Mouse (Mus musculus): ENCODE results near the gene Gm8113. TPM values are rescaled to one million over a fixed set of nuclear protein-coding genes. Genes with fewer than 3 reads are reported as not detected.
"Not testable (repeated sequence)": the region's sequence is repeated elsewhere in the genome, so short reads cannot be mapped to it uniquely, and the experiment has no call there.

The Gm8113 gene
- polyA plus RNA-seq (2011; ENCODE audit: insufficient read depth, insufficient read length, low read depth, missing spikeins) = 1.0 and 2.0 TPM in 2 replicates

- H3K9me3 ChIP-seq (replicated peaks; ENCODE audit: control insufficient read depth, insufficient read depth, low read length, poor library complexity, severe bottlenecking); H3K27me3 ChIP-seq (ENCODE audit: control insufficient read depth, insufficient read depth, low read length, poor library complexity, severe bottlenecking); H3K27ac ChIP-seq (ENCODE audit: insufficient read depth, low read length); H3K36me3 ChIP-seq (ENCODE audit: control insufficient read depth, insufficient read depth, low read length, poor library complexity, severe bottlenecking); H3K4me1 ChIP-seq (ENCODE audit: control insufficient read depth, insufficient read depth, low read length): not testable (repeated sequence)
- TF ChIP-seq CTCF (IDR thresholded peaks at IDR 0.05; ENCODE audit: low read depth, low read length) = peak; percentile 52
- peak within 1 kb of the TSS; percentile 56 for H3K9ac ChIP-seq (ENCODE audit: low read depth, poor library complexity, severe bottlenecking)
- peak within 1 kb of the TSS; percentile 96 for H3K4me3 ChIP-seq (ENCODE audit: low read depth, low read length)
Observed at GRCm38 (mm10) chr14:43924688-43925403, at the start of gene Gm8113. TSS of gene Gm8113 (plus strand) at chr14:43925390.

GRCm38 (mm10) chr14:43875417-43875816, 49.8 kb upstream of the Gm8113 start, which contains the start of gene Ear1:
TSS of gene Ear1 (minus strand) at chr14:43875517.
- not testable (repeated sequence) for H3K4me1 ChIP-seq (ENCODE audit: control insufficient read depth, insufficient read depth, low read length); H3K27ac ChIP-seq (ENCODE audit: insufficient read depth, low read length); H3K9me3 ChIP-seq (replicated peaks; ENCODE audit: control insufficient read depth, insufficient read depth, low read length, poor library complexity, severe bottlenecking); H3K9ac ChIP-seq (ENCODE audit: low read depth, poor library complexity, severe bottlenecking); H3K4me3 ChIP-seq (ENCODE audit: low read depth, low read length); H3K36me3 ChIP-seq (ENCODE audit: control insufficient read depth, insufficient read depth, low read length, poor library complexity, severe bottlenecking); H3K27me3 ChIP-seq (ENCODE audit: control insufficient read depth, insufficient read depth, low read length, poor library complexity, severe bottlenecking)

DNA sequence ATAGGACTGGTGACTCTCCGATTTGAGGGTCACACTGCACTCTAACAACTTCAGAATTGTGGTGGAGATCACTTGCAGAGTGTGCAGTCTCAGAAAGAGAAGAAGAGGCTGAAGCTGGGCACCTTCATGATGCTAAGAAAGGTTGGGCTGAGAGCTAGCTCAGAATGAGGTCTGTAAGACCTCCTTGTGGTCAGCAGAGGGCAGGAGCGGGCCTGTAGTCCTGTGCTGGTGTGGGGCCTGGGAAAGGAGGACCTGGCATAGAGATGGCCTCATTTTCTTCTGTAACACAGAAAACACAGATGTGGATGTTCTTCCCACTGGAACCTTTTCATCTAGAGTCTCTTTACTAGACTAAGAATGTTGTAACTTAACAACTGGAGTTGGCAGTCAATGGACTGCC, 47.4 kb upstream of the Gm8113 start:
- not testable (repeated sequence) for H3K4me3 ChIP-seq (ENCODE audit: low read depth, low read length); H3K4me1 ChIP-seq (ENCODE audit: control insufficient read depth, insufficient read depth, low read length); H3K36me3 ChIP-seq (ENCODE audit: control insufficient read depth, insufficient read depth, low read length, poor library complexity, severe bottlenecking); H3K9ac ChIP-seq (ENCODE audit: low read depth, poor library complexity, severe bottlenecking); H3K27ac ChIP-seq (ENCODE audit: insufficient read depth, low read length); H3K27me3 ChIP-seq (ENCODE audit: control insufficient read depth, insufficient read depth, low read length, poor library complexity, severe bottlenecking); H3K9me3 ChIP-seq (replicated peaks; ENCODE audit: control insufficient read depth, insufficient read depth, low read length, poor library complexity, severe bottlenecking)

- H3K9me3 ChIP-seq (replicated peaks; ENCODE audit: control insufficient read depth, insufficient read depth, low read length, poor library complexity, severe bottlenecking); H3K27ac ChIP-seq (ENCODE audit: insufficient read depth, low read length); H3K4me3 ChIP-seq (ENCODE audit: low read depth, low read length); H3K4me1 ChIP-seq (ENCODE audit: control insufficient read depth, insufficient read depth, low read length); H3K36me3 ChIP-seq (ENCODE audit: control insufficient read depth, insufficient read depth, low read length, poor library complexity, severe bottlenecking); H3K9ac ChIP-seq (ENCODE audit: low read depth, poor library complexity, severe bottlenecking); H3K27me3 ChIP-seq (ENCODE audit: control insufficient read depth, insufficient read depth, low read length, poor library complexity, severe bottlenecking): not testable (repeated sequence)
Observed at GRCm38 (mm10) chr14:43879966-43880545, 45.1 kb upstream of the Gm8113 start.

GRCm38 (mm10) chr14:43886235-43886634, 39.0 kb upstream of the Gm8113 start:
- H3K27ac ChIP-seq (ENCODE audit: insufficient read depth, low read length); H3K27me3 ChIP-seq (ENCODE audit: control insufficient read depth, insufficient read depth, low read length, poor library complexity, severe bottlenecking); H3K9me3 ChIP-seq (replicated peaks; ENCODE audit: control insufficient read depth, insufficient read depth, low read length, poor library complexity, severe bottlenecking); H3K4me1 ChIP-seq (ENCODE audit: control insufficient read depth, insufficient read depth, low read length); H3K9ac ChIP-seq (ENCODE audit: low read depth, poor library complexity, severe bottlenecking); H3K4me3 ChIP-seq (ENCODE audit: low read depth, low read length); H3K36me3 ChIP-seq (ENCODE audit: control insufficient read depth, insufficient read depth, low read length, poor library complexity, severe bottlenecking): not testable (repeated sequence)

GRCm38 (mm10) chr14:43891288-43891687, 33.9 kb upstream of the Gm8113 start:
- H3K9ac ChIP-seq (ENCODE audit: low read depth, poor library complexity, severe bottlenecking); H3K27me3 ChIP-seq (ENCODE audit: control insufficient read depth, insufficient read depth, low read length, poor library complexity, severe bottlenecking); H3K4me1 ChIP-seq (ENCODE audit: control insufficient read depth, insufficient read depth, low read length); H3K36me3 ChIP-seq (ENCODE audit: control insufficient read depth, insufficient read depth, low read length, poor library complexity, severe bottlenecking); H3K9me3 ChIP-seq (replicated peaks; ENCODE audit: control insufficient read depth, insufficient read depth, low read length, poor library complexity, severe bottlenecking); H3K4me3 ChIP-seq (ENCODE audit: low read depth, low read length); H3K27ac ChIP-seq (ENCODE audit: insufficient read depth, low read length): not testable (repeated sequence)

- H3K27ac ChIP-seq (ENCODE audit: insufficient read depth, low read length); H3K4me3 ChIP-seq (ENCODE audit: low read depth, low read length); H3K9me3 ChIP-seq (replicated peaks; ENCODE audit: control insufficient read depth, insufficient read depth, low read length, poor library complexity, severe bottlenecking): not testable (repeated sequence)
Observed at GRCm38 (mm10) chr14:43895357-43895756, 29.8 kb upstream of the Gm8113 start.

DNA sequence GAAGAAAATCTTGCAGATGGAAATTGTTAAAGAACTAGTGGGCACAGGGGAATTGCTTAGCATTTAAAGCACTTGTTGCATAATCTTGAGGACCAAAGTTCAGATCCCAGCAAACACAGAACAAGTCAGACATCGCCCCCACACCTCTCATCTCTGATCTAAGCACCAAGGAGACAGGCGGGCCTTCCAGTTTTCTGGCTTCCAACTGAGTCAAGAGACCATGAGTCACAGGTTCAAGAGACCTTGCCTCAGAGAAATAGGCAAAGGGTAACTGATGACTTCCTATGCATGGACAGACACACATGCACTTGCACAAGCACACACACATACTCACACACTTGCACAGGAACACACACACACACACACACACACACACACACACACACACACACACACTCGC, 26.6 kb upstream of the Gm8113 start:
- not testable (repeated sequence) for H3K27me3 ChIP-seq (ENCODE audit: control insufficient read depth, insufficient read depth, low read length, poor library complexity, severe bottlenecking); H3K4me3 ChIP-seq (ENCODE audit: low read depth, low read length); H3K9me3 ChIP-seq (replicated peaks; ENCODE audit: control insufficient read depth, insufficient read depth, low read length, poor library complexity, severe bottlenecking); H3K4me1 ChIP-seq (ENCODE audit: control insufficient read depth, insufficient read depth, low read length); H3K36me3 ChIP-seq (ENCODE audit: control insufficient read depth, insufficient read depth, low read length, poor library complexity, severe bottlenecking); H3K9ac ChIP-seq (ENCODE audit: low read depth, poor library complexity, severe bottlenecking); H3K27ac ChIP-seq (ENCODE audit: insufficient read depth, low read length)

More at GRCm38 (mm10) chr14:43895357-43895756, 29.8 kb upstream of the Gm8113 start:
- not testable (repeated sequence) for H3K27me3 ChIP-seq (ENCODE audit: control insufficient read depth, insufficient read depth, low read length, poor library complexity, severe bottlenecking); H3K9ac ChIP-seq (ENCODE audit: low read depth, poor library complexity, severe bottlenecking); H3K36me3 ChIP-seq (ENCODE audit: control insufficient read depth, insufficient read depth, low read length, poor library complexity, severe bottlenecking); H3K4me1 ChIP-seq (ENCODE audit: control insufficient read depth, insufficient read depth, low read length)

DNA sequence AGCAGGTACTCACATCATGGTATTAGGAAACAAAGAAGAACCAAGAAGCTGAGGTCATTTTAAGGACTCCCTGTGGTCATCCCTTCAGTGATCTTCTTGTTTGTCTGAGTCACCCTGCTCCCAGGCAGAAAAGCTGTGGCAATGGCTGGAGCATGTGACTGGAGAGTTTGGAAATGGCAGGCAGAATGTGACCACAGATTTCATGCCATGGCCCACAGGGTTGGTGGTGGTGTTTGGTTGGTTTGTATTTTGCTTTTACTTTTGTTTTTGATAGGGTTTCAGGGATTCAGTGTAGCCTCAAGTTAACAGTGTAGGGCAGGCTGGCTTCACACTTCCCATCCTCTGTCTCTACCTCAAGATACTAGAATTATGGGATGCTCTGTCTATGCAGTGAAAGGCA, 7.0 kb upstream of the Gm8113 start:
- H3K4me1 ChIP-seq (ENCODE audit: control insufficient read depth, insufficient read depth, low read length); H3K9ac ChIP-seq (ENCODE audit: low read depth, poor library complexity, severe bottlenecking); H3K4me3 ChIP-seq (ENCODE audit: low read depth, low read length); H3K36me3 ChIP-seq (ENCODE audit: control insufficient read depth, insufficient read depth, low read length, poor library complexity, severe bottlenecking); H3K27ac ChIP-seq (ENCODE audit: insufficient read depth, low read length); H3K9me3 ChIP-seq (replicated peaks; ENCODE audit: control insufficient read depth, insufficient read depth, low read length, poor library complexity, severe bottlenecking); H3K27me3 ChIP-seq (ENCODE audit: control insufficient read depth, insufficient read depth, low read length, poor library complexity, severe bottlenecking): not testable (repeated sequence)

- not testable (repeated sequence) for H3K4me1 ChIP-seq (ENCODE audit: control insufficient read depth, insufficient read depth, low read length); H3K4me3 ChIP-seq (ENCODE audit: low read depth, low read length); H3K9ac ChIP-seq (ENCODE audit: low read depth, poor library complexity, severe bottlenecking); H3K36me3 ChIP-seq (ENCODE audit: control insufficient read depth, insufficient read depth, low read length, poor library complexity, severe bottlenecking); H3K27ac ChIP-seq (ENCODE audit: insufficient read depth, low read length); H3K27me3 ChIP-seq (ENCODE audit: control insufficient read depth, insufficient read depth, low read length, poor library complexity, severe bottlenecking); H3K9me3 ChIP-seq (replicated peaks; ENCODE audit: control insufficient read depth, insufficient read depth, low read length, poor library complexity, severe bottlenecking)
Observed at GRCm38 (mm10) chr14:43923459-43923858, 1.7 kb upstream of the Gm8113 start, which contains the start of gene Ear10. TSS of gene Ear10 (minus strand) at chr14:43923559.
